Mouse (Mus musculus) heart, postnatal 0 days (tissue): ENCODE results near the gene Hba-a1.

Source experiments
- CTCF ChIP-seq: IDR thresholded peaks from 2 replicates; pipeline ENCODE4 v1.5.1; 2016; ENCODE audit warnings: antibody characterized with exemption, control low read depth, low read depth
- EP300 ChIP-seq: IDR thresholded peaks from 2 replicates; pipeline ENCODE4 v1.6.1; 2016; ENCODE audit warnings: antibody characterized with exemption, low read depth

GRCm38 (mm10) chr11:32265117-32265738, 18.1 kb upstream of the Hba-a1 start:
- TF ChIP-seq CTCF: no peak
- no peak for TF ChIP-seq EP300
